Mouse (Mus musculus): ENCODE measurements around the gene 2410004B18Rik.

DNA sequence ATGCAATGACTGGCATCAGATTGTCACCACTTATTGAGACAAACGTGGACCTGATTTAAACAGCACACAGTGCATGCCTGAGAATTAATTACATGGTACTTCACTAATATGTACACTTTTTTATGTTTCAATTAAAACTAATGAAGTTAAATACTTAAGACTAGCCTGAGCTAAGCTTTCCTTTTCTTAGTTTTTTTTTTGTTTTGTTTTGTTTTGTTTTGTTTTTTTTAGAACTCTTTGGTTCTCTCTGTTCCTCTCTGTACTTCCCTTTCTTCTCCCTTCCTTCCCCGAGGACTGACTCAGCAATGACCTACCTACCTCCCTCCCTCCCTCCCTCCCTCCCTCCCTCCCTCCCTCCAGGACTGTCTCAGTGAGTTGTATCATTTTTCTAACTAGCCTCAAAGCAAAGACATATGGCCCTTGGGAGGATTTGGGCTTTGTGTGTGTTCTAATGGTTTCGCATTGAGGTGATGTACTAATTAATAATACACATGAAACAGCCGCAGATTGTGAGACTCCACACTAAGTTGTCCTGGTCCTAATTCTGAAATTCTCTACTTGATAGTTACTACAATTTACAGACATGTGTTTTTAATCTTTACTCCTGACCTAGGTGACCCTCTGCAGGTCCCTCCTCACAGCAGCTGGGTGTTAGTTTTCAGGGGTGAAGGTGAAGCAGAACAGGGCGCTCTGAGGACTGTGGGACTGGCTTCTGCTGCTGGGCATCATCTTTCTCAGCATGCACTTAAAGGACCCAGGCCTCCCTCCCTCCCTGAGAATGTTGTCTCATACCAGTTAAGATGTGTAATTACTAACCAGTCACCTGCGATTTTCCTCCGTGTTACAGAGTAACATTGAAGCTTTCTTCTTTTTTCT lies 8.1 kb upstream of the 2410004B18Rik start:
- TF ChIP-seq POLR2A (IDR thresholded peaks at IDR 0.05; ENCODE audit: insufficient read depth, low read depth, low read length) (no peak), CTCF (IDR thresholded peaks at IDR 0.05; ENCODE audit: insufficient read depth, low read depth, low read length) (no peak)
